Mouse (Mus musculus) gastrocnemius, adult 8-10 months (tissue): ENCODE data around the gene Numa1. TPM values are rescaled to one million over a fixed set of nuclear protein-coding genes. Genes with fewer than 3 reads are reported as not detected.
"Not testable (repeated sequence)": the region's sequence is repeated elsewhere in the genome, so short reads cannot be mapped to it uniquely, and the experiment has no call there.

Experiments
- DNase-seq, 2 experiments: peaks; one replicate each; pipeline ENCODE4 v3.0.0; 2022; ENCODE audit warnings: low spot score in 2 of 2
- total RNA-seq, 4 experiments: library from RNA; stranded (reverse); gene quantifications; 2 replicates each; pipeline ENCODE4 v1.2.4; 2022

The Numa1 gene
- total RNA-seq, 4 experiments from 2014 or later = 46.9 to 56.4 (median 51.8) TPM

- DNase-seq = no peak
Observed at GRCm38 (mm10) chr7:102035534-102035933, 101.6 kb downstream of the Numa1 start.

GRCm38 (mm10) chr7:102037318-102037717, 103.4 kb downstream of the Numa1 start:
- DNase-seq = no peak

DNA sequence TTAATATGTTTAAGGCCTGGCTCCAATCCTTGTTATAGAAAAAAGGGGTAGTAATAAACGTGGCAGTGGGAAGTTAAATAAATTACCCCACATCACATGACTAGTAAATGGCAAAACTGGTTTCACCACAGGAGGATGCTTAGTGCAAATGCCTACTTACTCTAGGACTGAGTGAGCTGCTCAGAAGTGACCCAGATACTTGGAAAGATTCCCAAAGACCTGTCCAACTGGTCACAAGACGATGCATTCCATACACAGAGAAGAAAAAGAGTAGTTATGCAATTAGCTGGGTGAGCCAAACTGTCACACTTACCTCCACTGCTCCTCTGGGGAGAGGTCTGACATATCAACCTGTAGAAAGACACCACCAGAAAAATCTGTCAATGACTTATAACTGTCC, 108.4 kb downstream of the Numa1 start:
- DNase-seq = no peak

DNA sequence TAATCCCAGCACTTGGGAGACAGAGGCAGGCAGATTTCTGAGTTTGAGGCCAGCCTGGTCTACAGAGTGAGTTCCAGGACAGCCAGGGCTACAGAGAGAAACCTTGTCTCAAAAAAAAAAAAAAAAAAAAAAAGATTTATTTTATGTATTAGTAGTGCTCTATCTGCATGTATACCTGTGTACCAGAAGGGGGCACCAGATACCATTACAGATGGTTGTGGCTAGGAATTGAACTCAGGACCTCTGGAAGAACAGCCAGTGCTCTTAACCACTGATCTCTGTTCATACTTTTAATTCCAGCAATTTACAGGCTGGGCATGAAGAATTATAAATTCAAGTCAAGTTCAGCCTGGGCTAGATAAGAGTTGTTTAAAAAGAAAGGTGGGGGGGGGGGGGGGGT, 114.6 kb downstream of the Numa1 start:
- DNase-seq = not testable (repeated sequence)

GRCm38 (mm10) chr7:102061353-102061752, 127.4 kb downstream of the Numa1 start:
- no peak for DNase-seq

DNA sequence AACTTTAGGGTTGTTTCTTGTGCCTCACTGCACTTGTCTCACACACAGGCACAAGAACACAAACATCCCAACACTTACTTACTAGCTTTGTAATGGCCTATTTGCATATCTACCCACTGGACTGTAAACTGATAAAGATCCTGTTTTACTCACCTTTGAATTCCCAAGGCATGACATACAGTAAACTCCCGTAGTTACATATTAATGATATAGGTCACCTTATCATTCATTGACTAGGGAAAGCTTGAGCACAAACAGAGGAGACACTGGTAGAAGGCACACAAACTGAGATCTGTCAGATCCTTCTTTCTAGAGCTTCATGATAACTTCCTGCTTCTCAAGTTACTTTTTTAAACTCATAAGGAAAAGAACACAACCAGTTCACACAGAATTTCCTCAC, 128.3 kb downstream of the Numa1 start:
- no peak for DNase-seq

- no peak for DNase-seq
Observed at GRCm38 (mm10) chr7:102063891-102064290, 130.0 kb downstream of the Numa1 start.

Other genes starting within 250 kb of the Numa1 start
- gene Phox2a, start 115.8 kb upstream of the Numa1 start, total RNA-seq = not detected
- 100 to 1,000 TPM in 2 of 4 experiments, 10 to 100 TPM in 2; 75.1 to 104 (median 99.5) TPM for gene Inppl1, start 95.9 kb upstream of the Numa1 start, total RNA-seq
- gene Folr2, start 76.9 kb upstream of the Numa1 start, total RNA-seq = 1 to 10 TPM in 2 of 4 experiments, under 1 TPM in 2; 0.53 to 2.6 (median 1.2) TPM
- 10 to 100 TPM; 17.8 to 28.6 (median 26.0) TPM for gene Anapc15, start 70.4 kb upstream of the Numa1 start, total RNA-seq
- gene Folr1, start 63.3 kb upstream of the Numa1 start, total RNA-seq = 1 to 10 TPM; 1.1 to 1.6 (median 1.3) TPM
- gene Lamtor1, start 28.2 kb upstream of the Numa1 start, total RNA-seq = 100 to 1,000 TPM in 1 of 4 experiments, 10 to 100 TPM in 3; 92.8 to 102 (median 96.2) TPM
- gene Tomt, start 27.8 kb upstream of the Numa1 start, total RNA-seq = not detected
- 1 to 10 TPM; 3.0 to 4.3 (median 3.8) TPM for gene Lrrc51, start 216 bp upstream of the Numa1 start, total RNA-seq
- gene Il18bp, start 84.6 kb downstream of the Numa1 start, total RNA-seq = 1 to 10 TPM in 3 of 4 experiments, under 1 TPM in 1; 0.82 to 2.7 (median 1.7) TPM
- 10 to 100 TPM; 25.1 to 29.6 (median 27.5) TPM for gene Rnf121, start 131.4 kb downstream of the Numa1 start, total RNA-seq
- gene Xndc1, start 131.4 kb downstream of the Numa1 start, total RNA-seq = 1 to 10 TPM; 2.9 to 6.4 (median 3.2) TPM
- gene Xntrpc, start 131.6 kb downstream of the Numa1 start, total RNA-seq = 1 to 10 TPM in 1 of 4 experiments, under 1 TPM in 3; 0.22 to 1.1 (median 0.76) TPM
- under 1 TPM in 2 of 4 experiments, not detected in 2; 0.21 to 0.56 TPM for gene Trpc2, start 149.0 kb downstream of the Numa1 start, total RNA-seq
- 100 to 1,000 TPM; 502 to 604 (median 539) TPM for gene Art1, start 167.6 kb downstream of the Numa1 start, total RNA-seq
- gene Art5, start 175.4 kb downstream of the Numa1 start, total RNA-seq = 10 to 100 TPM; 20.6 to 32.3 (median 29.4) TPM
- gene Chrna10, start 182.7 kb downstream of the Numa1 start, total RNA-seq = not detected